Mouse (Mus musculus): ENCODE measurements around the gene Fam171a1. TPM values are rescaled to one million over a fixed set of nuclear protein-coding genes. Genes with fewer than 3 reads are reported as not detected.
"Not testable (repeated sequence)": the region's sequence is repeated elsewhere in the genome, so short reads cannot be mapped to it uniquely, and the experiment has no call there.

The Fam171a1 gene
- polyA plus RNA-seq, 1 experiment: 2.9 TPM

- TF ChIP-seq POLR2A (IDR thresholded peaks at IDR 0.05; ENCODE audit: borderline replicate concordance, control insufficient read depth, low read depth, low read length): no peak
- TF ChIP-seq CTCF (IDR thresholded peaks at IDR 0.05; ENCODE audit: control insufficient read depth, insufficient read depth, low read length): no peak
- 69% methylated on average over 5 of the region's 5 CpGs for WGBS
- H3K4me1 ChIP-seq (ENCODE audit: control insufficient read depth, insufficient read depth, low read length): no peaks in the 10 kb centered on the region
- no peak overlapping the region for H3K27ac ChIP-seq (ENCODE audit: control insufficient read depth, insufficient read depth, low read depth, low read length, poor library complexity)
- no peak overlapping the region for H3K4me3 ChIP-seq (replicated peaks; ENCODE audit: control insufficient read depth, low read depth, low read length)
These were observed 71.3 kb downstream of the Fam171a1 start for GRCm38 (mm10) chr2:3185335-3185734.

- no peak for TF ChIP-seq CTCF (IDR thresholded peaks at IDR 0.05; ENCODE audit: control insufficient read depth, insufficient read depth, low read length)
- no peak for TF ChIP-seq POLR2A (IDR thresholded peaks at IDR 0.05; ENCODE audit: borderline replicate concordance, control insufficient read depth, low read depth, low read length)
- Histone ChIP-seq H3K4me3 (replicated peaks; ENCODE audit: control insufficient read depth, low read depth, low read length) (no peak overlapping the region), H3K27ac (ENCODE audit: control insufficient read depth, insufficient read depth, low read depth, low read length, poor library complexity) (no peak overlapping the region)
These were observed 74.9 kb downstream of the Fam171a1 start for GRCm38 (mm10) chr2:3188745-3189475.

GRCm38 (mm10) chr2:3191149-3191548, 77.1 kb downstream of the Fam171a1 start:
- H3K27ac ChIP-seq (ENCODE audit: control insufficient read depth, insufficient read depth, low read depth, low read length, poor library complexity): no peak overlapping the region
- TF ChIP-seq CTCF (IDR thresholded peaks at IDR 0.05; ENCODE audit: control insufficient read depth, insufficient read depth, low read length) (no peak), POLR2A (IDR thresholded peaks at IDR 0.05; ENCODE audit: borderline replicate concordance, control insufficient read depth, low read depth, low read length) (no peak)
- 89% methylated on average over 6 of the region's 6 CpGs for WGBS

More at GRCm38 (mm10) chr2:3188745-3189475, 74.9 kb downstream of the Fam171a1 start:
- 80% methylated on average over 10 of the region's 10 CpGs for WGBS
- H3K4me1 ChIP-seq (ENCODE audit: control insufficient read depth, insufficient read depth, low read length): no peaks in the 10 kb centered on the region

GRCm38 (mm10) chr2:3195511-3195910, 81.5 kb downstream of the Fam171a1 start:
- Histone ChIP-seq H3K4me1 (ENCODE audit: control insufficient read depth, insufficient read depth, low read length) (no peaks in the 10 kb centered on the region), H3K27ac (ENCODE audit: control insufficient read depth, insufficient read depth, low read depth, low read length, poor library complexity) (no peak overlapping the region), H3K4me3 (replicated peaks; ENCODE audit: control insufficient read depth, low read depth, low read length) (no peak overlapping the region)
- TF ChIP-seq POLR2A (IDR thresholded peaks at IDR 0.05; ENCODE audit: borderline replicate concordance, control insufficient read depth, low read depth, low read length): no peak
- TF ChIP-seq CTCF (IDR thresholded peaks at IDR 0.05; ENCODE audit: control insufficient read depth, insufficient read depth, low read length): no peak
- 87% methylated on average over 5 of the region's 5 CpGs for WGBS

More at GRCm38 (mm10) chr2:3191149-3191548, 77.1 kb downstream of the Fam171a1 start:
- Histone ChIP-seq H3K4me3 (replicated peaks; ENCODE audit: control insufficient read depth, low read depth, low read length) (no peak overlapping the region), H3K4me1 (ENCODE audit: control insufficient read depth, insufficient read depth, low read length) (no peaks in the 10 kb centered on the region)

GRCm38 (mm10) chr2:3200422-3200821, 86.4 kb downstream of the Fam171a1 start:
- Histone ChIP-seq H3K27ac (ENCODE audit: control insufficient read depth, insufficient read depth, low read depth, low read length, poor library complexity) (no peak overlapping the region), H3K4me1 (ENCODE audit: control insufficient read depth, insufficient read depth, low read length) (no peaks in the 10 kb centered on the region), H3K4me3 (replicated peaks; ENCODE audit: control insufficient read depth, low read depth, low read length) (no peak overlapping the region)
- TF ChIP-seq POLR2A (IDR thresholded peaks at IDR 0.05; ENCODE audit: borderline replicate concordance, control insufficient read depth, low read depth, low read length) (no peak), CTCF (IDR thresholded peaks at IDR 0.05; ENCODE audit: control insufficient read depth, insufficient read depth, low read length) (no peak)
- WGBS: 83% methylated on average over 4 of the region's 4 CpGs

GRCm38 (mm10) chr2:3206975-3207642, 93.1 kb downstream of the Fam171a1 start:
- no peaks in the 10 kb centered on the region for H3K4me1 ChIP-seq (ENCODE audit: control insufficient read depth, insufficient read depth, low read length)
- TF ChIP-seq POLR2A (IDR thresholded peaks at IDR 0.05; ENCODE audit: borderline replicate concordance, control insufficient read depth, low read depth, low read length) (no peak), CTCF (IDR thresholded peaks at IDR 0.05; ENCODE audit: control insufficient read depth, insufficient read depth, low read length) (no peak)
- no peak overlapping the region for H3K27ac ChIP-seq (ENCODE audit: control insufficient read depth, insufficient read depth, low read depth, low read length, poor library complexity)
- WGBS: 84% methylated on average over 9 of the region's 9 CpGs
- H3K4me3 ChIP-seq (replicated peaks; ENCODE audit: control insufficient read depth, low read depth, low read length): no peak overlapping the region

- WGBS: 63% methylated on average over 3 of the region's 3 CpGs
- no peak overlapping the region for H3K27ac ChIP-seq (ENCODE audit: control insufficient read depth, insufficient read depth, low read depth, low read length, poor library complexity)
- H3K4me3 ChIP-seq (replicated peaks; ENCODE audit: control insufficient read depth, low read depth, low read length): no peak overlapping the region
- no peak for TF ChIP-seq POLR2A (IDR thresholded peaks at IDR 0.05; ENCODE audit: borderline replicate concordance, control insufficient read depth, low read depth, low read length)
- TF ChIP-seq CTCF (IDR thresholded peaks at IDR 0.05; ENCODE audit: control insufficient read depth, insufficient read depth, low read length): no peak
- no peaks in the 10 kb centered on the region for H3K4me1 ChIP-seq (ENCODE audit: control insufficient read depth, insufficient read depth, low read length)
These were observed 101.5 kb downstream of the Fam171a1 start for GRCm38 (mm10) chr2:3215480-3215879.

- Histone ChIP-seq H3K4me3 (replicated peaks; ENCODE audit: control insufficient read depth, low read depth, low read length) (no peak overlapping the region), H3K4me1 (ENCODE audit: control insufficient read depth, insufficient read depth, low read length) (no peaks in the 10 kb centered on the region)
- 85% methylated on average over 10 of the region's 10 CpGs for WGBS
These were observed 102.6 kb downstream of the Fam171a1 start for GRCm38 (mm10) chr2:3216617-3217016.

GRCm38 (mm10) chr2:3217577-3217976, 103.6 kb downstream of the Fam171a1 start:
- H3K4me1 ChIP-seq (ENCODE audit: control insufficient read depth, insufficient read depth, low read length); H3K4me3 ChIP-seq (replicated peaks; ENCODE audit: control insufficient read depth, low read depth, low read length); H3K27ac ChIP-seq (ENCODE audit: control insufficient read depth, insufficient read depth, low read depth, low read length, poor library complexity): not testable (repeated sequence)
- WGBS: 85% methylated on average over 3 of the region's 3 CpGs

More at GRCm38 (mm10) chr2:3216617-3217016, 102.6 kb downstream of the Fam171a1 start:
- H3K27ac ChIP-seq (ENCODE audit: control insufficient read depth, insufficient read depth, low read depth, low read length, poor library complexity): no peak overlapping the region
- TF ChIP-seq POLR2A (IDR thresholded peaks at IDR 0.05; ENCODE audit: borderline replicate concordance, control insufficient read depth, low read depth, low read length): no peak
- no peak for TF ChIP-seq CTCF (IDR thresholded peaks at IDR 0.05; ENCODE audit: control insufficient read depth, insufficient read depth, low read length)

Data from bone marrow, adult 2 months (tissue).